Mouse (Mus musculus) MEL (cell line): ENCODE results near the gene Gm49403. TPM values are rescaled to one million over a fixed set of nuclear protein-coding genes. Genes with fewer than 3 reads are reported as not detected.
A peak's percentile ranks its signal among the peaks of the same experiment; 100 is the strongest.

Experiments
- DNase-seq: peaks from one replicate; pipeline ENCODE4 v3.0.0; 2011; ENCODE audit warnings: low read depth, low spot score
- H3K27ac ChIP-seq: 2 replicates; pipeline ENCODE4 v1.5.1; 2012; ENCODE audit warnings: low read depth, mild to moderate bottlenecking, control low read depth, low read length, moderate library complexity; ENCODE audit not compliant: control insufficient read depth
- H3K27me3 ChIP-seq, 2 experiments: fragments of 150-350 bp in 1 of 2; sonication (generic) in 1 of 2; 2 replicates each; pipeline ENCODE4 v1.6.1; 2012; ENCODE audit warnings: low read length in 2 of 2, mild to moderate bottlenecking in 2 of 2, improper control_type of control experiment in 1 of 2, moderate library complexity in 1 of 2; ENCODE audit not compliant: insufficient read depth in 2 of 2, control insufficient read depth in 1 of 2
- H3K36me3 ChIP-seq, 2 experiments: 2 replicates each; pipeline ENCODE4 v1.6.1; 2012 to 2014; ENCODE audit warnings: low read length in 2 of 2, improper control_type of control experiment in 1 of 2, inconsistent platforms in 1 of 2, mild to moderate bottlenecking in 1 of 2; ENCODE audit not compliant: insufficient read depth in 2 of 2, control insufficient read depth in 1 of 2
- H3K4me1 ChIP-seq, 2 experiments: fragments of 150-350 bp in 1 of 2; sonication (generic) in 1 of 2; 2 replicates each; pipeline ENCODE4 v1.6.1; 2012; ENCODE audit warnings: low read length in 2 of 2, improper control_type of control experiment in 1 of 2, mild to moderate bottlenecking in 1 of 2; ENCODE audit not compliant: insufficient read depth in 2 of 2, control insufficient read depth in 1 of 2
- H3K4me3 ChIP-seq, 2 experiments: fragments of 150-350 bp in 1 of 2; sonication (generic) in 1 of 2; 2 replicates each; pipeline ENCODE4 v1.5.1; 2012; ENCODE audit warnings: low read depth in 2 of 2, low read length in 2 of 2, mild to moderate bottlenecking in 2 of 2, moderate library complexity in 2 of 2, control low read depth in 1 of 2, improper control_type of control experiment in 1 of 2; ENCODE audit not compliant: control insufficient read depth in 1 of 2, insufficient read depth in 1 of 2
- H3K79me2 ChIP-seq: 2 replicates; pipeline ENCODE4 v1.6.1; 2012; ENCODE audit warnings: mild to moderate bottlenecking, low read length, moderate library complexity; ENCODE audit not compliant: control insufficient read depth, poor library complexity, insufficient read depth
- H3K9ac ChIP-seq: 2 replicates; pipeline ENCODE4 v1.6.1; 2012; ENCODE audit warnings: low read depth, mild to moderate bottlenecking, control low read depth, low read length, moderate library complexity; ENCODE audit not compliant: control insufficient read depth, poor library complexity, severe bottlenecking
- H3K9me3 ChIP-seq: fragments of 150-350 bp; sonication (generic); replicated peaks from 2 replicates; pipeline ENCODE4 v1.6.1; 2012; ENCODE audit warnings: mild to moderate bottlenecking, low read length, improper control_type of control experiment, moderate library complexity; ENCODE audit not compliant: insufficient read depth
- BHLHE40 ChIP-seq: IDR thresholded peaks from 2 replicates; pipeline ENCODE4 v1.6.1; 2012; ENCODE audit warnings: low read depth, mild to moderate bottlenecking, inconsistent platforms, low read length, improper control_type of control experiment, borderline replicate concordance
- CHD1 ChIP-seq: IDR thresholded peaks from 2 replicates; pipeline ENCODE4 v1.6.1; 2012; ENCODE audit warnings: low read depth, mild to moderate bottlenecking, inconsistent platforms, low read length, improper control_type of control experiment
- CTCF ChIP-seq, 3 experiments: IDR thresholded peaks in 2 of 3; conservative IDR thresholded peaks in 1 of 3; 2 replicates each; pipeline ENCODE4 v1.5.1; 2011 to 2012; ENCODE audit warnings: low read length in 3 of 3, low read depth in 2 of 3, mild to moderate bottlenecking in 2 of 3, improper control_type of control experiment in 1 of 3, inconsistent platforms in 1 of 3, mixed read lengths in 1 of 3, moderate library complexity in 1 of 3; ENCODE audit not compliant: control insufficient read depth in 1 of 3, insufficient read depth in 1 of 3, poor library complexity in 1 of 3, severe bottlenecking in 1 of 3
- GATA1 ChIP-seq: IDR thresholded peaks from 2 replicates; pipeline ENCODE4 v1.6.1; 2011; ENCODE audit warnings: low read depth, low read length, improper control_type of control experiment
- MAFK ChIP-seq: IDR thresholded peaks from 2 replicates; pipeline ENCODE4 v1.6.1; 2011; ENCODE audit warnings: low read depth, mild to moderate bottlenecking, low read length, improper control_type of control experiment, borderline replicate concordance
- MAZ ChIP-seq: IDR thresholded peaks from 2 replicates; pipeline ENCODE4 v1.6.1; 2012; ENCODE audit warnings: low read depth, mild to moderate bottlenecking, inconsistent platforms, low read length, improper control_type of control experiment
- MEF2A ChIP-seq: IDR thresholded peaks from 2 replicates; pipeline ENCODE4 v1.6.1; 2014; ENCODE audit warnings: low read depth, mild to moderate bottlenecking, inconsistent platforms, low read length, improper control_type of control experiment; ENCODE audit not compliant: poor library complexity, insufficient replicate concordance, severe bottlenecking; ENCODE audit errors: extremely low read depth
- MYB ChIP-seq: IDR thresholded peaks from 2 replicates; pipeline ENCODE4 v1.6.1; 2011; ENCODE audit warnings: mild to moderate bottlenecking, low read depth, low read length, improper control_type of control experiment
- RAD21 ChIP-seq: IDR thresholded peaks from 2 replicates; pipeline ENCODE4 v1.6.1; 2011; ENCODE audit warnings: mild to moderate bottlenecking, low read depth, low read length, improper control_type of control experiment
- SIN3A ChIP-seq: IDR thresholded peaks from 2 replicates; pipeline ENCODE4 v1.6.1; 2012; ENCODE audit warnings: low read length, improper control_type of control experiment, inconsistent platforms
- SMC3 ChIP-seq: IDR thresholded peaks from 2 replicates; pipeline ENCODE4 v1.6.1; 2011; ENCODE audit warnings: low read depth, low read length, improper control_type of control experiment
- ZKSCAN1 ChIP-seq: IDR thresholded peaks from 2 replicates; pipeline ENCODE4 v1.6.1; 2012; ENCODE audit warnings: low read depth, mild to moderate bottlenecking, inconsistent platforms, low read length, improper control_type of control experiment, moderate library complexity
- ZMIZ1 ChIP-seq: IDR thresholded peaks from 2 replicates; pipeline ENCODE4 v1.6.1; 2012; ENCODE audit warnings: low read depth, mild to moderate bottlenecking, inconsistent platforms, low read length, improper control_type of control experiment, moderate library complexity
- polyA plus RNA-seq, 2 experiments: library from polyadenylated mRNA; stranded (reverse) in 1 of 2; unstranded in 1 of 2; fragments of >175 nt in 1 of 2; fragments of >200 nt in 1 of 2; gene quantifications; 2 replicates each; pipeline versions ENCODE4 v1.2.1 to v1.2.4; 2012; ENCODE audit warnings: low replicate concordance in 2 of 2, low read depth in 1 of 2; ENCODE audit not compliant: insufficient read length in 2 of 2, insufficient read depth in 1 of 2, missing spikeins in 1 of 2
- total RNA-seq: library from RNA; depleted of rRNA; stranded (reverse); fragments of 300-350 nt; gene quantifications from 2 replicates; pipeline ENCODE4 v1.2.3, GENCODE M21; 2012

Gene Gm49403
- total and polyA plus RNA-seq, 3 experiments, result not detected

GRCm38 (mm10) chr19:8871267-8872186 lies 12.2 kb upstream of the Gm49403 start, which contains the start of gene Ubxn1 (continued):
- TF ChIP-seq ZKSCAN1 (no peak), MAFK (no peak), SIN3A (peak; percentile 99), BHLHE40 (peak; percentile 76; the same call in 1 of the 2 replicates), GATA1 (no peak)

GRCm38 (mm10) chr19:8872266-8872840 lies 11.4 kb upstream of the Gm49403 start:
- H3K27ac ChIP-seq, result peak overlapping the region; percentile 68
- DNase-seq, result no peak
- no peaks in the 10 kb centered on the region for H3K9me3 ChIP-seq

GRCm38 (mm10) chr19:8875031-8875430 lies 8.7 kb upstream of the Gm49403 start:
- Histone ChIP-seq H3K4me3 (no peak overlapping the region), H3K27ac (no peak overlapping the region; the same call in 1 of the 2 replicates), H3K9ac (no peak overlapping the region), H3K4me1 (peaks cover 10 to 21% of the 10 kb centered on the region in 2 experiments; a peak in 3 of 4 replicates), H3K9me3 (no peaks in the 10 kb centered on the region), H3K36me3 (peaks cover 8 to 31% of the 10 kb centered on the region in 2 experiments), H3K27me3 (no peaks in the 10 kb centered on the region), H3K79me2 (peaks cover 15% of the 10 kb centered on the region)
- no peak for DNase-seq
- TF ChIP-seq ZMIZ1, result no peak

More at GRCm38 (mm10) chr19:8872266-8872840, 11.4 kb upstream of the Gm49403 start:
- Histone ChIP-seq H3K27me3 (no peaks in the 10 kb centered on the region), H3K4me3 (peak overlapping the region; percentile 73 to 94), H3K9ac (peak overlapping the region; percentile 98), H3K79me2 (peaks cover 15% of the 10 kb centered on the region), H3K4me1 (peaks cover 10 to 21% of the 10 kb centered on the region in 2 experiments; a peak in 3 of 4 replicates), H3K36me3 (peaks cover 8 to 26% of the 10 kb centered on the region in 2 experiments)
- TF ChIP-seq MAZ (no peak), CHD1 (no peak), CTCF (IDR thresholded peaks at IDR 0.05 in 2 of 3, conservative IDR thresholded peaks at IDR 0.05 in 1 of 3; ENCODE audit: control insufficient read depth in 1 of 3, insufficient read depth in 1 of 3, low read depth in 2 of 3, low read length in 3 of 3, poor library complexity in 1 of 3, severe bottlenecking in 1 of 3) (no peak), RAD21 (no peak), BHLHE40 (no peak), ZMIZ1 (no peak), SMC3 (no peak), MEF2A (no peak), MYB (no peak)
